In genomic region chr5:124244885-124245284, GRCm38 (mm10) we compare ENCODE assay signal across 21 mouse cellular contexts.
"Had no signal": no experiment of that assay in that cellular context is flagged by ENCODE, and none has a peak within 500 bp of the region (broad histone marks: within the 10 kb centered on the region; RNA-seq: fewer than 3 reads in every experiment).

No protein-coding gene starts in this region.

- H3K27ac ChIP-seq: lung, embryonic 15.5 days; macrophage; neural tube, embryonic 13.5 days; neural tube, embryonic 15.5 days had no signal

- H3K9ac ChIP-seq: lung, embryonic 15.5 days; neural tube, embryonic 13.5 days; neural tube, embryonic 15.5 days had no signal

- H3K36me3 ChIP-seq: neural tube, embryonic 15.5 days had no signal

- DNase-seq: lung, adult 2 months; lung, postnatal 14 days; lung, postnatal 36 days; midbrain, embryonic 14.5 days; retina, postnatal 1 day; right cerebral cortex, adult 18-20 months; right cerebral cortex, postnatal 25 days; right cerebral cortex, postnatal 4 days; spleen, adult 18-20 months; thymus, adult 18-20 months; thymus, postnatal 14 days; thymus, postnatal 36 days had no signal

- H3K9me3 ChIP-seq: lung, embryonic 15.5 days; megakaryocyte, embryonic 14.5 days; neural tube, embryonic 13.5 days; neural tube, embryonic 15.5 days had no signal

- H3K4me2 ChIP-seq: lung, embryonic 15.5 days; midbrain, embryonic 11.5 days; neural tube, embryonic 13.5 days; neural tube, embryonic 15.5 days had no signal

- ATAC-seq: lung, postnatal 0 days; midbrain, embryonic 16.5 days had no signal

- H3K27me3 ChIP-seq: lung, embryonic 15.5 days; megakaryocyte, embryonic 14.5 days; neural tube, embryonic 13.5 days; neural tube, embryonic 15.5 days had no signal

- H3K4me3 ChIP-seq: lung, embryonic 15.5 days; megakaryocyte, embryonic 14.5 days; myocyte; neural tube, embryonic 13.5 days; neural tube, embryonic 15.5 days had no signal
